Mouse (Mus musculus): ENCODE results near the gene Tspan8. TPM values are rescaled to one million over a fixed set of nuclear protein-coding genes. Genes with fewer than 3 reads are reported as not detected.
"Not testable (repeated sequence)": the region's sequence is repeated elsewhere in the genome, so short reads cannot be mapped to it uniquely, and the experiment has no call there.

Tspan8 gene
- total RNA-seq (2021): under 1 TPM; 0.37 to 0.93 TPM

DNA sequence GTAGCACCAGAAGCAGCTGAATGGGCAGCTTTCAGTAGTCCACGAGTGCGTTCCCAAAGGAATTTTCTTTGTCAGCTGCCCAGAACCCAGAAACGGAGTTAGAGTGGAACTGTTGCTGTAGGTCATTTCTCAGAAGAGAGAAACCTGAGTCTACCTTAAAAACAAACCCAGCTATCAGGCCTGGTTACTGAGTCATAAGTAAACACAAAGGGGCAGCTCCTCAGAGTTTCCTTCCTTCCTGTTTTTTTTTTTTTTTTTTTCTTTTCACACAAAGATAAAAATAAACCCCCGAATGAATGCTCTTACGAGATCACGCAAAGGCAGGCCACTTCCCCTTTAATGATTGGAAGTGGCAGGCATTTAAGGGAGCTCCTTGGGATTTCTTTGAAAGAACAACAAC, at the start of gene Tspan8:
TSS of gene Tspan8 (plus strand) at position 322 of the 400 bp plus-strand sequence.
- DNase-seq (ENCODE audit: low spot score in 2 of 2): no peak
- intact Hi-C loops (cut with DNase I): no loop called here

DNA sequence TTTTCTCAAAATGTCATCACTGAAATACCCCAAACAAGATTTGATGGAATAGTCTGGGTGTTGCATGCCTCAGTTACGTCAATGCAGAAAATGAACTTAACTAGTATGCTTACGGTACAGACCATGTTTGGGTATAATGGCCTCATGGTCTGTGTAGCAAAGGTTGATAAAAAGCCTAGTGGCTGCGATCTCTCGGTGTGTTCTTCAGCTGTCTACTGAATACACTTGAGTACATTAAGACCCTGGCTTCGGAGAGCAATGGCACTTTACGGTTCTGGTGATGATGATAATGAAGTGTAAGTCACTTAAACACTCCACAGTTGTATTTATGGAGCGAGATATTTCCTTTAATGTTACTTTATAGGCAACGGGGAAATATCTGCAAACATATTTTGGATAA, 46.6 kb upstream of the Tspan8 start:
- no peak for DNase-seq (ENCODE audit: low spot score in 2 of 2)
- intact Hi-C loops (cut with DNase I): no loop called here

DNA sequence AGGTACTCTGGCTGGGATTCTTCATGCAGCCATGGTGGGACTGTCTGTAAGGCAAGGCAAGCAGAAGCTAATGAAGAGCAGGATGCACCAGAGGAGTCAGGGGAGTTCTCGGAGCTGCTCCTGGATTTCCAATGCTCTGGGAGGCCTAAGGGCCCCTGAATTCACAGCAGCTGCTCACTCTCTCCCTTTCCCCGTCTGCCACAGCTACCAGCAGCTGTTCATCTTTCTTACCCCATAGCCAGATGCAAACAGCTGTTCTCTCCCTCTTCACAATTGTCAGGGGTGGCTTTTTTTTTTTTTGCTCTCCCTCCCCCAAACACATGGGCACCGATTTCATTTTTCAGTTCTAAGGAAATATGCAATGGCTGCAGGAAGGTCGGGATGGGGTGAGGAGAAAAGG, 42.2 kb upstream of the Tspan8 start:
- no peak for DNase-seq (ENCODE audit: low spot score in 2 of 2)
- intact Hi-C loops (cut with DNase I): no loop called here

DNA sequence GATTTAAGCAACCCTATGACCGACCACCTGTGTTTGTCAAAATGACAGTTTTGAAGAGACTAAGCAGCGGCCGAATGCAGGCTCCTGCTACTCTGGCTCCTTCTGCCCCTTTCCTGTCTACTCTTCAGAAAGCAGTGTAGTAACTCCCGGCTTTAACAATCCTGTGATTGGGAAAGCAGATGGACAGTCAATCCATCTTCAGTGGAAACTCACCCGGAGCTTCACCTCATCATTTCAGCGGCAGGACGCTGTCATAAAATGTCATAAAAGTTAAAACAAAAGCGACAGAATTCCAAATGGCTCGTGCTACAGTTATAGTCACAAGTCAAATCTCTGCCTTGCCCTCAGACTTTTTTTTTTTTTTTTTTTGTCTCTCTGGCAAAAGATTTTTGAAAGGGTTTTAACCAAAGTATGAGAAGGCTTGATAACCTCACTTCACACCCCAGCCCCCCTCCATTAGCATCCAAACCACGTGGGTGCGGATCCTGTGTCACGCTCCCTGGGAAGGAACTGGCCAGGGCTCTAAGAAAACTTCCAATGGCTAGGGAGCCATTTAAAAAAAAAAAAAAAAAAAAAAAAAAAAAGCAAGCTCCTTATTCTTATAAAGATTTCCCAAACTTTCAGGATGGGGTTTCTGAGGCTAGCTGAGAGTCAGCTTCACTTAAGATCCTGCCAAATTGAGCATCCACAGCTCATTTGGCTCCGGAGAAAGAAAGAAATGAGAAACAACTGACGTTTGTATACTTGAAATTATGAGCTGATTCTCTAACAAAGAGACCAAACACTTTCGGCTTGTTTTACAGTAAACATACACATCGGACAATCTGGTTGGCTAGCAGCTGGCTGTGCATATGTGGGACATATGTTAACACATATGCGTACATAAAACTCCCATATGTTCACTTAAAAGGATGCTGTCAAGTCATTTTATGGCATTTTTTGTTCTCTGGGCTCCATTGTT, 40.4 kb upstream of the Tspan8 start:
- no peak for DNase-seq (ENCODE audit: low spot score in 2 of 2)
- intact Hi-C loops (cut with DNase I): no loop called here

DNA sequence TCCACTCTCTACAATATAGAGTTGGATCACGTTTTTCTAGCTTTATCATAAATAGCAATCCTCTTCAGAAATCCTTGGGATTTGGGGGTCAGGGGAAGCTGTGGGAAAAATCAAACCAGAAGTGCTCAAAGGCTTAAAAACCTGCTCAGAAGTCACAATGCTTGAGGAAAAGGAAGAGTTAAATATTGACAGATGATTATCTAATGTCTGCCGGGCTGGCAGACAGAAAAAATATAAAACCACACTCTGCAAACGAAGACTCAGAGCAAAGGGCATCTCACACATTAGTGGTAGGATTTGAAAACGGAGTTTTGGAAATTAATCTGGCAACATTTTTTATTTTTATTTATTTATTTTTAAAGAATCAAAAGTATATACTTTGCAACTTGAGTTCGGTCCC, 39.3 kb upstream of the Tspan8 start:
- DNase-seq (ENCODE audit: low spot score in 2 of 2): no peak
- intact Hi-C loops (cut with DNase I): no loop called here

DNA sequence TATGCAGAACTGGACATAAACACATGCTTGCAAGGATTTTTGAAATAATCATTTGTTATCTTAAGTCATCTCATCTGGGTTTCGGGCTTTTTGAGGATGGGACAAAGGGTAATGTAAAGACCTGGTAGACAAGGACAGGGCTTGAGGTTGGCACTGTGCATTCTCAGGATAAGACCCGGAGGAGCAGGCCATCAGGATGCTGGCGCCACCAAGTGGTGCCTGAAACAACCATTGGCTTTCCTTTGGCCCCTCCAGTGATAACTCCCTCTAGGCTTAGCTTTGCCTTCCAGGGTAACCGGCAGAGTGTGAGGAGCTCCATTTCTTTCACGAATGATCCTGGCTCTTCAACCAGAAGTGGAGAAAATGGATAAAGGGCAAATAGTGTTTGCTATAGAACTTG, 38.0 kb upstream of the Tspan8 start:
- intact Hi-C loops (cut with DNase I): no loop called here
- no peak for DNase-seq (ENCODE audit: low spot score in 2 of 2)

DNA sequence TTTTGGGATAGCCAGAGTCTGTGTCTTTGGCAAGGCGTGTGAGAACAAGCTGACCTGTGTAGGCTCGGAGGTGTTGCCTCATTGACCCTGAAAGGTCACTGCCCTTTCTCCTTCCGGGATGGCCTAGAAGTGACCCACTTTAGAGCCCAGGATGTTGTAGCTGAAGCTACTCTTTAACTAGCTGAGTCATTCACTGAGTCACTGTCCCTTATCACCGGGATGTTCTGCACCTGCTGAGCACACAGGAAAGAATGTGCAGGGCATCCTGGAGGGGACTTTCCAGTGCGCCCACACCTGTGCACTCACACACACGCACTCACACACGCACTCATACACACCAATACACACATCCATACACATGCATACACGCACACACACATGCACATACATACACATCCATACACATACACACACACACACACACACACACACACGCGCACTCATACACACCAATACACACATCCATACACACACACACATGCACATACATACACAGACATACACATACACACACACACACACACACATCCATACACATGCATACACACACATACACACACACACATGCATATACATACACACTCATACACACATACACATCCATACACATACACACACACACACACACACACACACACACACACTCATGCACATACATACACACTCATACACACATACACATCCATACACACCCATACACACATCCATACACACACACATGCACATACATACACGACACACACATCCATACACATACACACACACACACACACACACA, 36.2 kb upstream of the Tspan8 start:
- no peak for DNase-seq (ENCODE audit: low spot score in 2 of 2)
- intact Hi-C loops (cut with DNase I): no loop called here

DNA sequence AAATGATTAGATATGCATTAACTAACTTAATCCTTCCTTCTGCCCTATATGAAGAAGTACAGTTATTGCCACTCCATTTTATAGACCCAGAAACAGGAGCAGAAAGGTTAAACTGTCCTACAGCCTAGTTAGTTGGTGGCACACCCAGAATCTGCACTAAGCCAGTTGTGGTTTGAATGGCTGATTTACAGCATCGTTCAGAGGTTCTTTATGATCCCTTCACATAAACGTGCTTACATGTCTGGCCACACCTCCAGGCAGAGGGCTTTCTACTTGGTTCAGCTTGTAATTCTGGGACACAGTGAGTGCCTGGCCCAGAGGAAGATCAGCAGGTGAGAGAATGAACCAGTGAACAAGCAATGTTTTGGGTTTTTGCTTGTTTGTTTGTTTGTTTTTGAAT, 33.4 kb upstream of the Tspan8 start:
- intact Hi-C loops (cut with DNase I): no loop called here
- no peak for DNase-seq (ENCODE audit: low spot score in 2 of 2)

DNA sequence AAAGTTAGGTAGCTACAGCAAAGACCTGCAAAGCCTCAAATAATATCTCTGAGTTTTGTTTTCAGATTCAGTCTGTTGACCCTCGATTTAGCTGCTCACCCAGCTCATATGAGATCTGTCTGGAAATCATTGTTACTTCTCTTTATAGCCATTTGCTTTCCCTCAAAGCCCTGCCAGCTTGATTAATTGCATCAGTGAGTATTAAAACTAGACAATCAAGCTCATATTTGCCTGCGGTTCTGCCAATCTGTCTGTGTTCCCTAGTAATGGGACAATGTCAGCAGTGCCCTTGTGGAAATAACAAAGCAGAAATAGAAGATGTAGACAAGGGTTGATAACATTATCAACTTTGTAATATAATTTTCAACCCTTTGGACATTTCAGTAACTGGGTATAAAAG, 25.8 kb upstream of the Tspan8 start:
- no peak for DNase-seq (ENCODE audit: low spot score in 2 of 2)
- intact Hi-C loops (cut with DNase I): no loop called here

DNA sequence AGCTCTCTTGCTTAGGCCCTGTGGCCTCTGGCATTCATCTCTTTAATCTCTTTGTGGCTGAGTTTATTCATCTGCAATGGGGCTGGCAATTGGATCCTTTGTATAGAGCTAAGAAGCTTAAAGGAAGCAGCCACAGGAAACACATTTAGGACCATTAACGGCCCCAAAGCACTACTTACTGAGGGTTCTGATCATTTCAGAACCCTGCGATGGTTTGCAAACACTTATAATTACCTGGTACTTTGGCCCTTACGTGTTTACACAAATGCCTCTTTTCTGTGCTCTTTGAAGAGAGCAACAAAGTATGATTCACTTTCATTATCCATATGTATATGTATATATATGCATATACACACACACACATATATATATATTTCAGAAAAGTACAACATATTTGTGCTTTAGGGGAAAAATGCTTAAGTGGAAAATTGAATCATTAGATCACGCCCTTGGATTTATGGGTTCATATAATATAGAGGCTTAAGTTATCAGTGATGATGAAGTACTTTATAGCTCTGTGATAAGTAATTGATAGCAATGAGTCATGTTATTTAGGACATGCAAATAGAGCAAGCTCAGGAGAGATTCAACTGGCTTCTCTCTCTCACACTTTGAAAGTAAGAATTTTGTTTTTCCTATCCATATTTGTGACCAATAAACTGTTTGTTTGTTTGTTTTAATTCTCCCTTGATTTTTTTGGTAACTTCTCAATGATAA, 20.4 kb upstream of the Tspan8 start:
- no peak for DNase-seq (ENCODE audit: low spot score in 2 of 2)
- intact Hi-C loops (cut with DNase I): no loop called here

DNA sequence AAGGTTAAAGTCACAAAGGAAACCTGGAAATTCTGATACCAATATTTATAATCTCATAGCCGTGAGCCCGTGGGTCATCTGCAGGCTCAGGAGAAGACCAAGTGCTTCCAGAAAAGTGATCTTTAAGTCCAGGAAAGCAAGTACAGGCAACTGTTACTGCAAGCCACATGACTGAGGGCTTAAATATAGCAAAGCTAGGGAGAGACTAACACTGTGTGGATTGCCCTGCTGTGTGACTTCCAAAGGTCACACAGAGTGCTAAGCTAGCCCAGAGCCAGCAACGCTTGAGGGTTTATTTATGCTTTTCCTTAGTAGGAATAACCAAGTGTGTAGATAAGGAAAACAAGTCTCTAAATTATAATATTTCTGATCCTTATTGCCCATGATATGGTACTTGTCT, 15.2 kb upstream of the Tspan8 start:
- DNase-seq (ENCODE audit: low spot score in 2 of 2): no peak
- intact Hi-C loops (cut with DNase I): no loop called here

DNA sequence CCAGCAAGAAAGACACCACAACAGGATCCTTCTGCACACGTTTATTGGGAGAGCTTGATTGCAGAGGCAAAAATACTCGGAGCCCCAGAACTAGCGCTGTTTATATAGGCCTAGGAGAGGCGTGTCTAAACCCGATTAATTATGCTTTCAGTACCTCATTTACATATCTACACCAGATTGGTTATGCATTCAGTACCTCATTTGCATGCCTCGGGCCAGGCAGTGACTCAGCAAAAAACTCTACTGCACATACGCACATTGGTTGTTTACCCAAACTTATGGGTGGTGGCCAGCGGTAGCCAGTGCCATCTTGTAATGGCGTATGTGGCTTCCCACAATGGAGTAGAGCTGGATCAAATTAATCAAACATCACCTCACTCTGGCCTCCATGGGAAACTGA, 13.6 kb upstream of the Tspan8 start:
- intact Hi-C loops (cut with DNase I); DNase-seq (ENCODE audit: low spot score in 2 of 2): not testable (repeated sequence)

DNA sequence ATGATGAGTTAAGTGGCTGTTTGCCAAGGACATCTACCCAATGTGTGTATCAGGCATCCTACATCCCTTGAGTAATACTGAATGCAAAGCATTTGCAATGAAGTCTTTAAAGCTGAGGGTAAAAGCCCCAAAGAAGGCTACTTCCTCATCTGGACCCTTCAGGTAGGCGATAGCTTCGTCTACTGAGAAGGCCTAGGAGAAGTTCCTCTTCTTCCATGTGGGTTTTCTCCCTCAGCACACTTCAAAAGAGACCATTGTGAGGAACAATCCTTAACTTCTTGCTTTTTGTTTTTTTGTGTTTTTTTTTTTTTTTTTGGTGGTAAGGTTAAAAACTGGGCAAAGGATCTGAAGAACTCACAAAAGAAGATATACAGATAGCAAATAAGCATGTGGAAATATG, 12.9 kb upstream of the Tspan8 start:
- intact Hi-C loops (cut with DNase I): no loop called here
- DNase-seq (ENCODE audit: low spot score in 2 of 2): no peak

DNA sequence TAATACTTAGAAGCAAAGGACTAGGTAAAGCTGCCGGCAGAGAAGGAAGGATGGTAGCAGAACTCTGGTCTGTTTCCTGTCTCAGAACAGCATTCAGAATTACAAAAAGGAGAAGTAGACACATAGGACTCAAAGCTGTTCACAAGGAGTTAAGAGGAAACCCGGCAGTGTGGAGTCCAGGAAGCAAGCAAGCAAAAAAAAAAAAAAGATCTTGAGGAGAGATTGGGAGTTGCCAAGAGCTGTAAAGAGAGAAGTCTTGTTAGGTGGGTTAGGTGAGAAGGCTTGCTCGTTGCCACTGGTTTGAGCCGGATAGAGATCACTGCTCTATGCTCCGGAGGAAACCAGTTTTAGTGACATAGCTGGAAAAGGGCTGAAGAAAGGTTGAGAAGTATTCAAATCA, 10.6 kb upstream of the Tspan8 start:
- DNase-seq (ENCODE audit: low spot score in 2 of 2): no peak
- intact Hi-C loops (cut with DNase I): no loop called here

DNA sequence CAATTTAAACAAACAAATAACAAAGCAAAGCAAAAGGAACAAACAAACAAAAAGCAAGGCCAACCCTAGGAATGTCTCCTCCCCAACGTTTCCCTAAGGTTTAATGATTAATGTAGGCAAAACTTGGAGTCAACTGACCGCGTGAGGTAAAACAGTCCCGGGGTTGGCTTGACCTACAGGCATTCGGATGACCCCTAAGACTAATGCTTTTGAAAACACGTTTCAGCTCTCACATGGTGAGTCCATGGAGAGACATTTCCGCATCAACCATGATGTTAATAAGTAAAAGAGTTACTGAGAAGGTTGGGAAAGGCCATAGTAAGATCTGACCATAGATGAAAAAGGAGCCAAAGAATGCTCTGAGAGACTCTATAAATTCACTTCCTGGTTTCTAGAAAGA, 7.5 kb upstream of the Tspan8 start:
- intact Hi-C loops (cut with DNase I): no loop called here
- DNase-seq (ENCODE audit: low spot score in 2 of 2): no peak

DNA sequence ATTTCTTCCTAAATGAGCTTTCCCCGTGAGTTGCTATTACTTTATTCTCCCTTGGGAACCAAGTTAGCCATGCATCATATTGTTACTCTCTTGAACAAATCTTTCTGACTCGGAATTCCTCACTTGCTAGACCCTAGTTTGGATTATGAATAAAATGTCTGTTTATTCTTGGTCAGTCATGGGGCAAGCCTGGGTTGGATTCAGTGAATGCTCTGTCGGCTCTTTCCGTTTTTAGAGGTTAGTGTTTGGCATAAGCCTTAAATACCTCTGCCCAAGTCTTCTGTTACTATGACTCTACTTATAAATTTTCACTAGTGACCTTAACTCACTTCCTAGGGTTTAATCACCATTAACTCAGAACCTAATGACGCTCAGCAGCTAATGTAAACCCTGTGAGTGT, 5.1 kb upstream of the Tspan8 start:
- intact Hi-C loops (cut with DNase I): no loop called here
- DNase-seq (ENCODE audit: low spot score in 2 of 2): no peak

DNA sequence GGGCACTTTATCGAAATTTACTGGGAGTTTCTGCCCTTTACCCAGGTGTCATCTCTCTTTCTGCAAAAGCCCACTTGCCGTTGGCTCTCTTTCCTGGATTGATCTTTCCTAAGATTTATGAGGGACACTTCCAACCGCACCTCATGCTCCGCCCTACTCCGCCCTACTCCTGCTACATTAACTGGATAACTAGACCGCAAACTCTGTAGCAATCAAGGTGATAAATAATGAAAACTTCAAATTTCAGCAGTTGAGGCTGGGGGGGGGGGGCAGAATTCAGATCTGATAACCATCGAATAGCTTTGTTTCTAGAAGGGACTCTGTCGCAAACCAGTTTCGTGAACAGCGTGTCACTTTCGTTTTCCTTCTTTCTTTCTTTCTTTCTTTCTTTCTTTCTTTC, 1.8 kb upstream of the Tspan8 start:
- intact Hi-C loops (cut with DNase I): no loop called here
- no peak for DNase-seq (ENCODE audit: low spot score in 2 of 2)

DNA sequence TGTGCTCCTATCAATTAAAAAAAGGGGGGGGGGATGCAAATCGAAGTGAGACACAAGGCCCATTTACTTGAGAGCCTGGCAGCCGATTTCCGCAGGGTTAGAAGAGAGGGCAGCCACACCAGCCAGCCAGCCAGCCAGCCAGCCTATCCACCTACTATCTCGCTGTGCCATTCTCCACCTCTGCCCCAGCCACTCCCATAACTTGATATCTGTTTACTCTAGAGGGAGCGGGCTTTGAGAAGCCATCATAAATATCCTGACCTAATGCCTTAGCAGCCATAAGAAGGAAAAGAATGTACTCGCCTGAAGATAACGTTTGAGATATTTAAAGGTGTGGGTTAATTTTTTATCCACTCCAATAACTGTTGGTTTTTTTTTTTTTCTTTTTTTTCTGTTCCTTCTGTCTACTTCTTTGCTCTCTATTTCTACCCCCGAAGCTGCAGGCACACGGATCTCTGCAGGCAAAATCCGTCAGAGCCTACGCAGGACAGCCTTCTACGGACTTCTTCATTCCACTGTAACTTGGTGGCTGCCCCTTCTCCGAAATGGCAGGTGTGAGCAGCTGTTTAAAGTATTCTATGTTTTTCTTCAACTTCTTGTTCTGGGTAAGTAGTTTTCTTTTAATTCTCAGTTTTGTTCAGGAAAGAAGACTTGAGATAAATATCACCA, 558 bp downstream of the Tspan8 start:
- intact Hi-C loops (cut with DNase I): no loop called here
- no peak for DNase-seq (ENCODE audit: low spot score in 2 of 2)

DNA sequence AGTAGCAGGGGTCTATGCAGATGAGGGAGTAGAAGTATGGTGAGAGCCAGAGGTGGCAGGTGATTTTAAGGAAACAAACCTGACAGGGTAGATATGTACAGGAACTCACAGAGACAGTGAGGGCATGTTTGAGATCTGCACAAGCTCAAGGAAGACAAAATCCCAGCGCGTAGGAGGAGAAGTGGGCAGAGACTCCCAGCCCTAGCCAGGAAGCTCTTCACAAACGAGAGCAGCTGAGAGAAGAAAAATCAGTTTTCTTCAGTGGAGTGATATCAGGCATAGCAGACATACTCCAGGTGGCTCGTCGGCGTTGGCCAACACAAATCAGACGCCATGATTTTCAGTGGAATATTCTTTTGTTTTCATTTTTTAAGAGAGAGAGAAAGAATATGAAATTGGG, 8.7 kb downstream of the Tspan8 start:
- intact Hi-C loops (cut with DNase I): no loop called here

DNA sequence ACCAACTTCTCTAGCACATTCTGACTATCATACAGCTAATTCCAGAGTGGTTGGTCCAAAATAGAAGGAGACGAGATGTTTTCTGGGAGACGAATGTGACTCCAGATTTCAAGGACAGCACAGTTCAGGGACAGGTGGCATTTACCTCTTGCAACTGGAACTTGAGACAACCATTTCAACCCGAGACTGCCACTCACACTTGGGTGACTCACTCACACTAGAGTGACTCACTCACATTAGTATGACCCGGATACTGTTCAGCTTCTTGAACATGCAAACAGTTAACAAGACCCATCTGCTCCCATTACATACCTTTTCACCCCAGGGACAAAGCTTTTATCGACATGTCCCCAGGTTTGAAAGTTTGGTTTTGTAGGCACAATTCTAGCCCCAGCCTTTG, 12.2 kb downstream of the Tspan8 start:
- intact Hi-C loops (cut with DNase I): no loop called here
- no peak for DNase-seq (ENCODE audit: low spot score in 2 of 2)

More for the DNA sequence above, 8.7 kb downstream of the Tspan8 start:
- DNase-seq (ENCODE audit: low spot score in 2 of 2): peak in 1 of 2 experiments; percentile 11
